Comparison of ENCODE assay signal across 14 mouse cellular contexts in the genomic region with DNA sequence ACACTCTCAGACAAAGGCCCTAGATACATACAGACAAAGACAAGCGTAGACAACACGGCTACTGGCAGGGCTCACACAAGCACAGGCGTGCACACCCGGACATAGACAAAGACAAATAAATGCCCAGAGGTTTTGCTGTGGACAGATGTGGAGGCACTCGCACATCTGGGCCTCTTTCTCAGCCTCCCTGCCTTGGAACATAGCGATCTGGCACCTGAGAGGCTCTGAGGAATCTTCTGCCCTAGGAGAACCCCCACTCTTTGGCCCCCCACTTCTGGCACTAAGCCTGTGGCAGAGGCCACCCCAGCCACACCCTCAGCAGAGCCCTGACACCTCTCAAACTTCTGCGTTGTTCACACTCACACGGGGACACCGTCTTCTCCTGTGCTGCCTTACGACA. TPM values are rescaled to one million over a fixed set of nuclear protein-coding genes. Genes with fewer than 3 reads are reported as not detected.
DNase-seq lines count a peak whose midpoint lies in the region; ATAC-seq lines count a peak whose summit lies in the region.
"Had no signal": no experiment of that assay in that cellular context is flagged by ENCODE, and none has a peak within 500 bp of the region (broad histone marks: within the 10 kb centered on the region; RNA-seq: fewer than 3 reads in every experiment).

No protein-coding gene starts in this region.

- DNase-seq in heart, postnatal 10 days, result no peak
- no peak for DNase-seq in midbrain, embryonic 10.5 days (ENCODE audit: low spot score)
- DNase-seq in limb, embryonic 10.5 days (ENCODE audit: low spot score), result no peak
- no peak for DNase-seq in right cerebral cortex, postnatal 36 days (ENCODE audit: low spot score in 2 of 2)
- DNase-seq: cerebellum, postnatal 36 days; gastrocnemius, postnatal 14 days; layer of hippocampus, adult 9-11 months; lung, postnatal 36 days; right cerebral cortex, adult 18-20 months had no signal

- H3K27ac ChIP-seq in heart, embryonic 13.5 days (replicated peaks), result peak overlapping the region; percentile 89
- peak overlapping the region; percentile 87 for H3K27ac ChIP-seq in midbrain, embryonic 10.5 days (replicated peaks)
- H3K27ac ChIP-seq in midbrain, embryonic 16.5 days (ENCODE audit: low read length), result no peak overlapping the region; the same call in 1 of the 2 replicates
- H3K27ac ChIP-seq in limb, embryonic 10.5 days, result peak overlapping the region; percentile 50; the same call in 1 of the 2 replicates

- intact Hi-C loops in heart, postnatal 10 days (cut with DNase I), result no loop called here

- 71% methylated on average over 10 of the region's 10 CpGs for WGBS in heart, embryonic 13.5 days
- 78% methylated on average over 10 of the region's 10 CpGs for WGBS in midbrain, embryonic 10.5 days
- 72% methylated on average over 10 of the region's 10 CpGs for WGBS in midbrain, embryonic 16.5 days
- WGBS in limb, embryonic 10.5 days, result 83% methylated on average over 10 of the region's 10 CpGs

- H3K36me3 ChIP-seq in heart, embryonic 13.5 days, result peaks cover 23% of the 10 kb centered on the region
- H3K36me3 ChIP-seq in midbrain, embryonic 10.5 days, result peaks cover 8% of the 10 kb centered on the region; the same call in 1 of the 2 replicates
- H3K36me3 ChIP-seq in midbrain, embryonic 16.5 days (ENCODE audit: control insufficient read depth, insufficient read depth, low read length), result peaks cover 3% of the 10 kb centered on the region; the same call in 1 of the 2 replicates
- H3K36me3 ChIP-seq in limb, embryonic 10.5 days, result peaks cover 59% of the 10 kb centered on the region

- peaks cover 93% of the 10 kb centered on the region for H3K4me1 ChIP-seq in heart, embryonic 13.5 days
- peaks cover 82% of the 10 kb centered on the region for H3K4me1 ChIP-seq in midbrain, embryonic 10.5 days
- peaks cover 60% of the 10 kb centered on the region for H3K4me1 ChIP-seq in midbrain, embryonic 16.5 days (ENCODE audit: control insufficient read depth, insufficient read depth, low read length)
- H3K4me1 ChIP-seq in limb, embryonic 10.5 days, result peaks cover 79% of the 10 kb centered on the region

- H3K9me3 ChIP-seq in heart, embryonic 13.5 days, result no peaks in the 10 kb centered on the region
- no peaks in the 10 kb centered on the region for H3K9me3 ChIP-seq in midbrain, embryonic 10.5 days (replicated peaks)
- H3K9me3 ChIP-seq in midbrain, embryonic 16.5 days (replicated peaks; ENCODE audit: control insufficient read depth, low read length, poor library complexity, severe bottlenecking), result no peaks in the 10 kb centered on the region
- H3K9me3 ChIP-seq in limb, embryonic 10.5 days (replicated peaks), result no peaks in the 10 kb centered on the region

- peak overlapping the region; percentile 68 for H3K9ac ChIP-seq in heart, embryonic 13.5 days
- H3K9ac ChIP-seq in midbrain, embryonic 16.5 days (ENCODE audit: low read depth, low read length), result no peak overlapping the region

- H3K27me3 ChIP-seq in heart, embryonic 13.5 days (replicated peaks), result no peaks in the 10 kb centered on the region
- 0 out of 2 replicates have a peak, but pooled peaks cover 5% of the 10 kb centered on the region for H3K27me3 ChIP-seq in midbrain, embryonic 10.5 days (ENCODE audit: low read depth, poor library complexity, severe bottlenecking)
- H3K27me3 ChIP-seq in midbrain, embryonic 16.5 days (ENCODE audit: control insufficient read depth, insufficient read depth, low read depth, low read length), result no peaks in the 10 kb centered on the region
- H3K27me3 ChIP-seq in limb, embryonic 10.5 days (ENCODE audit: low read depth, poor library complexity, severe bottlenecking), result no peaks in the 10 kb centered on the region
- H3K27me3 ChIP-seq: CH12.LX had no signal

- H3K4me2 ChIP-seq in heart, embryonic 13.5 days, result no peak overlapping the region
- no peak overlapping the region for H3K4me2 ChIP-seq in midbrain, embryonic 16.5 days (ENCODE audit: low read length)

- ATAC-seq in heart, embryonic 13.5 days (ENCODE audit: extremely low read depth, insufficient number of reproducible peaks, low FRiP score, low TSS enrichment), result no peak
- no peak for ATAC-seq in midbrain, embryonic 16.5 days
- ATAC-seq in inflammation-experienced regulatory T-cells, adult 6 months, result no peak
- ATAC-seq in cerebellum, adult (ENCODE audit: insufficient number of reproducible peaks, low FRiP score, low TSS enrichment), result no peak

- H3K4me3 ChIP-seq in heart, embryonic 13.5 days, result no peak overlapping the region
- H3K4me3 ChIP-seq in midbrain, embryonic 10.5 days, result no peak overlapping the region
- H3K4me3 ChIP-seq in midbrain, embryonic 16.5 days (ENCODE audit: low read depth, low read length), result no peak overlapping the region
- H3K4me3 ChIP-seq in limb, embryonic 10.5 days, result no peak overlapping the region

RNA-seq across cellular contexts. Expression of a gene that starts 15.2 kb away (rescaled TPM):
- 6.5 and 6.9 TPM in 2 replicates for polyA plus RNA-seq in heart, embryonic 13.5 days (2015; fragmentation: Nextera tagmentation; extraction: Ambion mirVana)
- total RNA-seq in heart, postnatal 10 days (2021), result 10 to 100 TPM; 54.0 to 63.0 TPM
- polyA plus RNA-seq in midbrain, embryonic 10.5 days (2016; fragmentation: Nextera tagmentation; extraction: Ambion mirVana), result 5.7 and 5.8 TPM in 2 replicates
- 11.2 and 12.5 TPM in 2 replicates for polyA plus RNA-seq in midbrain, embryonic 16.5 days (2015; fragmentation: Nextera tagmentation; extraction: Ambion mirVana)
- 13.0 and 13.8 TPM in 2 replicates for polyA plus RNA-seq in limb, embryonic 10.5 days (2016; fragmentation: Nextera tagmentation; extraction: Ambion mirVana)
- 1 to 10 TPM; 1.6 to 2.4 (median 2.4) TPM for polyA plus RNA-seq in inflammation-experienced regulatory T-cells, adult 6 months (2017; shearing (Covaris generic))

RNA-seq across cellular contexts. Expression of a gene that starts 52.4 kb away (rescaled TPM):
- 0.21 and 0.23 TPM in 2 replicates for polyA plus RNA-seq in heart, embryonic 13.5 days (2015; fragmentation: Nextera tagmentation; extraction: Ambion mirVana)
- under 1 TPM; 0.19 to 0.40 TPM for total RNA-seq in heart, postnatal 10 days (2021)
- 0.05 and 0.10 TPM in 2 replicates for polyA plus RNA-seq in midbrain, embryonic 10.5 days (2016; fragmentation: Nextera tagmentation; extraction: Ambion mirVana)
- polyA plus RNA-seq in midbrain, embryonic 16.5 days (2015; fragmentation: Nextera tagmentation; extraction: Ambion mirVana), result 0.05 TPM in 1 of 2 replicates, not detected in the other
- polyA plus RNA-seq in limb, embryonic 10.5 days (2016; fragmentation: Nextera tagmentation; extraction: Ambion mirVana), result 0.19 and 0.33 TPM in 2 replicates
- polyA plus RNA-seq in inflammation-experienced regulatory T-cells, adult 6 months (2017; shearing (Covaris generic)), result 1 to 10 TPM; 1.9 to 6.6 (median 3.3) TPM
